Mouse (Mus musculus) small intestine, adult 2 months (tissue): ENCODE data around the gene Rab42. TPM values are rescaled to one million over a fixed set of nuclear protein-coding genes. Genes with fewer than 3 reads are reported as not detected.

Experiments used
- H3K27ac ChIP-seq: fragments of 200-500 bp; 2 replicates; pipeline ENCODE4 v1.5.1; 2012; ENCODE audit warnings: low read depth, low read length, control low read depth, inconsistent platforms; ENCODE audit not compliant: insufficient read depth
- H3K27me3 ChIP-seq: fragments of 200-500 bp; 2 replicates; pipeline ENCODE4 v1.6.1; 2012; ENCODE audit warnings: mild to moderate bottlenecking, moderate library complexity, low read length, inconsistent platforms; ENCODE audit not compliant: control insufficient read depth, insufficient read depth
- H3K36me3 ChIP-seq: fragments of 200-500 bp; 2 replicates; pipeline ENCODE4 v1.6.1; 2012; ENCODE audit warnings: mild to moderate bottlenecking, low read length, control low read depth, inconsistent platforms; ENCODE audit not compliant: control insufficient read depth, insufficient read depth
- H3K4me1 ChIP-seq: fragments of 200-500 bp; 2 replicates; pipeline ENCODE4 v1.6.1; 2012; ENCODE audit warnings: low read length, inconsistent platforms, mixed read lengths; ENCODE audit not compliant: control insufficient read depth, insufficient read depth, insufficient read length
- H3K4me3 ChIP-seq: fragments of 200-500 bp; 2 replicates; pipeline ENCODE4 v1.5.1; 2012; ENCODE audit warnings: low read depth, mild to moderate bottlenecking, control low read depth, inconsistent platforms, low read length, moderate library complexity
- CTCF ChIP-seq: fragments of 200-500 bp; IDR thresholded peaks from 2 replicates; pipeline ENCODE4 v1.5.1; 2012; ENCODE audit warnings: low read depth, mild to moderate bottlenecking, control low read depth, inconsistent platforms, low read length, moderate library complexity, mixed read lengths; ENCODE audit not compliant: insufficient replicate concordance, insufficient read length; ENCODE audit errors: extremely low read depth
- POLR2A ChIP-seq: fragments of 200-500 bp; IDR thresholded peaks from 2 replicates; pipeline ENCODE4 v1.6.1; 2012; ENCODE audit warnings: low read depth, mild to moderate bottlenecking, control low read depth, inconsistent platforms, low read length, moderate library complexity
- WGBS: fragments of 180-500 bp; shearing (Covaris S2); methylation state at CpG from one replicate; pipeline ENCODE4 v1.1.7; 2018; 5-methylcytosine and 5-hydroxymethylcytosine counted together
- polyA plus RNA-seq: library from polyadenylated mRNA; depleted of rRNA; stranded (reverse); fragments of >200 nt; gene quantifications from 2 replicates; pipeline ENCODE4 v1.2.3, GENCODE M21; 2012; rRNA removed

Gene Rab42
- polyA plus RNA-seq, 1 experiment, result 0.98 TPM

DNA sequence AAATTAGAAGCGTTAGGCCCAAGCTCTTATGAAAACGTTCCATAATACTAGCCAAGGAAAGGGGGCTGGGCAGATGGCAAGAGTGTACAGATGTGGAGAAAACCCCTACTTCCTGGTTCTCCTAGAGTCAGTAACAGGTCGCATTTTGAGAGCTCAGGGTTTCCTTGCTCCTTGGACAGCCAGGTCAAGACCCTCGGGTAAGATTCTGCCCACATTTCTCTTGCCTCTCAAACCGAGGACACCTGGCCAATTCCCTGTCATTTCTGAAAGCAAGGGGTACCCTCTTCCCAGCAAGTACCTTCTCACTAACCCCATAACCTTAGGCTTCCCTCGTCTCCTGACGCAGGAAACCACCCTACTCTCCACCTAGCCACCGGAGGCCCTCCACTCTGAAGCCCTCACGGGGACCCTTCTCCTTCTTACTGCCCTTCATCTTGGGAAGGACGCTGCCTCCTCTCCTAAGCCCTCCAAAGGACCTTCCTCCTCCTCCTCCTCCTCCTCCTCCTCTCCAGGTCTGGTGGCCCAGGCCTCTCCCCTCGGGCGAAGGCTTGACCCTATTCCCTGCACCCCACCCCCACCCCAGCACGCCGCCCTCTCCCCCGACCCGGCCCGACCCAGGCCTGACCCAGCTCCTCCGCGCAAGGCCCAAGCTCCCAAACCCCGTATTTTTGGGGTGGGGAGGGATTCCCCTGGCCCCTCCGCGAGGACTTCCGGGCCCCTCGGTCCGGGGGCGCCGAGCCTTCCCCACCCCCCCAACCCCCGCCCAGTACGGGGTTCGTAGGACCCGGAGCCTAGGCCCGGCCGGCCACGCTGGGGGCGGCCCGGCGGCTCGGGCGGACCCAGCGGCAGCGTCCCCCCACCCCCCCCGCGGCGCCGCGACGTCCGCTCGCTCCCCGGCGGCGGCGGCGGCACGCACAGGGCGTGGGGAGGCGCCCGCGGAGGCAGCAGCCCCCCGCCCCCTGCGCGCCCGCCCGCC lies 42.5 kb downstream of the Rab42 start:
- peaks cover 4% of the 10 kb centered on the region for H3K4me1 ChIP-seq
- no peaks in the 10 kb centered on the region for H3K36me3 ChIP-seq
- 1% methylated on average over 54 of the region's 64 CpGs for WGBS
- H3K4me3 ChIP-seq, result peak overlapping the region; percentile 98
- H3K27ac ChIP-seq, result peak overlapping the region; percentile 97
- no peaks in the 10 kb centered on the region for H3K27me3 ChIP-seq
- TF ChIP-seq CTCF (no peak), POLR2A (peak; percentile 51; the same call in 1 of the 2 replicates)

DNA sequence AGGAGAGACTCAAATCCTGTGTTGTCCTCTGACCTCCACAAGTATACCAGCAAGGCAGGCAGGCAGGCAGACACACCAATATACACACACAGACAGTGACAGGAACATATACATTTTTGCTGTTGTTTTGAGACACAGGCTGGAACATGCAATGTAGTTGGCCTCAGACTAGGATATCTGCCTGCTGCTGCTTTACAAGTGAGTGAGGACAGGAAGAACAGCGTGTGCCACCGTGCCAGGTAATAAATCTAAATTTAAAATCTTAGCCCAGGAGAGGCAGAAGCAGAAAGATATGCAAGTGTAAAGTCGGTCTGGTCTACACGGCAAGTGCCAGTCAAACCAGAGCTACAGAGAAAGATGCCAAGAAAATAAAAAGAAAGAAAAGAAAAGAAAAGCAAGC lies 43.9 kb downstream of the Rab42 start:
- Histone ChIP-seq H3K27me3 (no peaks in the 10 kb centered on the region), H3K27ac (no peak overlapping the region), H3K4me3 (no peak overlapping the region), H3K4me1 (peaks cover 4% of the 10 kb centered on the region), H3K36me3 (no peaks in the 10 kb centered on the region)
- WGBS, result 37% methylated on average over 4 of the region's 4 CpGs
- TF ChIP-seq POLR2A, result no peak
- TF ChIP-seq CTCF, result no peak

DNA sequence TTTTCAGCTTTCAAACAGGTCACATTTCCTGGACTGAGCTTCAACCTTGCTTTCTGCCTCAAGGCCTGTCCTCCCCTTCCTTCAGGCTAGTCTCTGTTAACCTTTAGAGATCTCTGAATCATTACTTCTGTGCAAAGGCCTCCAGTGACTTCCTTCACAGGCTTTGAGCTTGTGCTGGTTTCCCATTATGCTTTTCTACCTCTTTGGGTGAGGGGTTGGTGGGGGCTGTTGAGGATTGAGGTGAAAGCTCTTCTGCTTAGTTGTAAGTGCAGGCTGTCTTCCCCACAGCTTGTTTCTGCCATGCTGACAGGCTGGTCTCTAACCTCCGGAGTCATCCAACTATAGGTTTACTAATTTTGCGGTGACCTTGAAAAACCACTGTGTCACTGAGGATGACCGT lies 46.8 kb downstream of the Rab42 start:
- Histone ChIP-seq H3K27ac (no peak overlapping the region), H3K4me3 (no peak overlapping the region), H3K36me3 (peaks cover 5% of the 10 kb centered on the region), H3K4me1 (peaks cover 4% of the 10 kb centered on the region), H3K27me3 (no peaks in the 10 kb centered on the region)
- TF ChIP-seq CTCF (no peak), POLR2A (no peak)
- WGBS, result 88% methylated on average over 3 of the region's 3 CpGs

DNA sequence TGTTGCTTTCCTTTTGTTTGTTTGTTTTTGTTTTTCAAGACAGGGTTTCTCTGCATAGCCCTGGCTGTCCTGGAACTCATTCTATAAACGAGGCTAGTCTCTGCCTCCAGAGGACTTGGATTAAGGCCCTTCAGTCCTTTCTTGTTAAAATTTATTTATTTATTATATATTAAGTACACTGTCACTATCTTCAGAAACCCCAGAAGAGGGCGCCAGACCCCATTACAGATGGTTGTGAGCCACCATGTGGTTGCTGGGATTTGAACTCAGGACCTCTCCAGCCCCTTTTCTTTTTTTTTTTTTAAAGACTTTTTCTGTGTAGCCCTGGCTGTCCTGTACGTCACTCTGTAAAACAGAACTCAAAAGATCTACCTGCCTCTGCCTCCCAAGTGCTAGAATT lies 48.2 kb downstream of the Rab42 start:
- 83% methylated on average over 3 of the region's 3 CpGs for WGBS
- no peak overlapping the region for H3K4me3 ChIP-seq
- TF ChIP-seq POLR2A (no peak), CTCF (peak; percentile 11; the same call in 1 of the 2 replicates)

DNA sequence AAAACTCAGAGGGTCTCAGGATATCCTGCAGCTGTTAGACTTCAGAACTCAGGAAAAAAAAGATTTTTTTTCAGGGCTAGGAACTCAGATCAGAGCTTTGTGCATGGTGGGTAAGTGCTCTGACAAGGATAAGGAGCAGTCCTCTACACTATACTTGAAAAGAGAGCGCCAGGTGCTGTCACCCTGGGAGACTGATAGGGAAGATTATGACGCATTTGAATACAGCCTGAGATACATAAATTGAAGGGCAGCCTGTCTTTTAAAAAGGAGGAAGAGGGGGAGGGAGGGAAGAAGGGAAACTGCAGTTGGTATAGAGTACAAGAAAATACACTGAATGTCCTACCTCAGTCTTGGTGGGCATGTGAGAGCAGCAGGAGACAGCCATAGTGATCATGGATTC lies 49.6 kb downstream of the Rab42 start:
- H3K4me3 ChIP-seq, result no peak overlapping the region
- H3K4me1 ChIP-seq, result no peaks in the 10 kb centered on the region; the same call in 1 of the 2 replicates
- peaks cover 15% of the 10 kb centered on the region for H3K36me3 ChIP-seq
- TF ChIP-seq POLR2A (no peak), CTCF (no peak)
- no peak overlapping the region for H3K27ac ChIP-seq
- H3K27me3 ChIP-seq, result no peaks in the 10 kb centered on the region
- WGBS, result 41% methylated on average over 2 of the region's 2 CpGs

More for the DNA sequence above, 48.2 kb downstream of the Rab42 start:
- Histone ChIP-seq H3K27ac (no peak overlapping the region), H3K36me3 (peaks cover 13% of the 10 kb centered on the region), H3K4me1 (peaks cover 4% of the 10 kb centered on the region), H3K27me3 (no peaks in the 10 kb centered on the region)

DNA sequence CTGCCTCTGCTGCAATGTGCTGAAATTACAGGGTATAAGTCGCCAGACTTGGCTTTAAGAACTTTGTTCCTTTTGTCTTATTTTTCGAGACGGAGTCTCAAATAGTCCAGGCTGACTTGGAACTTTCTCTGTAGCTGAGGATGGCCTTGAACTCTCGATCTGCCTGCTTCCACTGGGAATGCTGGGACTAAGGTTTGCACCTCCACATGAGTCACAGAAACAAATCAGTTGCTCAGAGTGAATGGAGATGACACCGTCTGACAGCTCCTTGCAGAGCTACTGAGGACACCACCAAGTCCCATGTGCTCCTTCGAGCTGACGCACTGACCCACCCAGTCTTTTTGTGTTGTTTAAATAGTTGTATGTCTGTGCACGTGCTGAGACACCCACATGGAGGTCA lies 50.1 kb downstream of the Rab42 start:
- TF ChIP-seq CTCF (no peak), POLR2A (no peak)
- H3K4me3 ChIP-seq, result no peak overlapping the region
- no peaks in the 10 kb centered on the region for H3K27me3 ChIP-seq
- peaks cover 17% of the 10 kb centered on the region for H3K36me3 ChIP-seq
- no peak overlapping the region for H3K27ac ChIP-seq
- no peaks in the 10 kb centered on the region; the same call in 1 of the 2 replicates for H3K4me1 ChIP-seq
- 76% methylated on average over 8 of the region's 8 CpGs for WGBS

Other genes with a start within 250 kb of the Rab42 start
- 0.06 TPM in 2 replicates for gene Gm10300, start 228.7 kb downstream of the Rab42 start, polyA plus RNA-seq
- 11.1 and 15.7 TPM in 2 replicates for gene Epb41, start 228.1 kb downstream of the Rab42 start, polyA plus RNA-seq
- gene Oprd1, start 158.9 kb downstream of the Rab42 start, polyA plus RNA-seq, result 0.28 and 0.60 TPM in 2 replicates
- 7.0 and 14.5 TPM in 2 replicates for gene Ythdf2, start 91.1 kb downstream of the Rab42 start, polyA plus RNA-seq
- 6.8 and 13.5 TPM in 2 replicates for gene Gmeb1, start 41.8 kb downstream of the Rab42 start, polyA plus RNA-seq
- 1.3 and 4.5 TPM in 2 replicates for gene Taf12, start 29.0 kb downstream of the Rab42 start, polyA plus RNA-seq
- 20.7 and 24.1 TPM in 2 replicates for gene Trnau1ap, start 26.2 kb upstream of the Rab42 start, polyA plus RNA-seq
- 5.2 and 9.6 TPM in 2 replicates for gene Rcc1, start 50.2 kb upstream of the Rab42 start, polyA plus RNA-seq
- gene Phactr4, start 119.1 kb upstream of the Rab42 start, polyA plus RNA-seq, result 6.3 and 15.6 TPM in 2 replicates
- gene Med18, start 160.5 kb upstream of the Rab42 start, polyA plus RNA-seq, result 1.1 and 2.0 TPM in 2 replicates
- 4.0 and 6.7 TPM in 2 replicates for gene Sesn2, start 207.1 kb upstream of the Rab42 start, polyA plus RNA-seq
- gene Atpif1, start 230.3 kb upstream of the Rab42 start, polyA plus RNA-seq, result 63.8 and 147 TPM in 2 replicates
- 5.0 and 9.0 TPM in 2 replicates for gene Dnajc8, start 232.2 kb upstream of the Rab42 start, polyA plus RNA-seq